Mouse (Mus musculus): ENCODE data around the gene Nell2.
"Not testable (repeated sequence)": the region's sequence is repeated elsewhere in the genome, so short reads cannot be mapped to it uniquely, and the experiment has no call there.

Nell2 gene

GRCm38 (mm10) chr15:95333229-95333628 lies 195.1 kb downstream of the Nell2 start:
- DNase-seq = no peak

- no peak for DNase-seq
Observed at GRCm38 (mm10) chr15:95330926-95331325, 197.4 kb downstream of the Nell2 start.

- DNase-seq = no peak
Observed at GRCm38 (mm10) chr15:95322744-95323143, 205.6 kb downstream of the Nell2 start.

GRCm38 (mm10) chr15:95316626-95317025 lies 211.7 kb downstream of the Nell2 start:
- DNase-seq = no peak

GRCm38 (mm10) chr15:95314808-95315145 lies 213.6 kb downstream of the Nell2 start:
- DNase-seq = no peak

- no peak for DNase-seq
Observed at GRCm38 (mm10) chr15:95314121-95314807, 214.1 kb downstream of the Nell2 start.

GRCm38 (mm10) chr15:95313286-95313685 lies 215.1 kb downstream of the Nell2 start:
- no peak for DNase-seq

- no peak for DNase-seq
Observed at GRCm38 (mm10) chr15:95304102-95304501, 224.3 kb downstream of the Nell2 start.

- DNase-seq = no peak
Observed at GRCm38 (mm10) chr15:95296561-95296960, 231.8 kb downstream of the Nell2 start.

GRCm38 (mm10) chr15:95289047-95289446 lies 239.3 kb downstream of the Nell2 start:
- DNase-seq = no peak

GRCm38 (mm10) chr15:95285199-95285598 lies 243.2 kb downstream of the Nell2 start:
- no peak for DNase-seq

GRCm38 (mm10) chr15:95280986-95281385 lies 247.4 kb downstream of the Nell2 start:
- DNase-seq = no peak

- no peak for DNase-seq
Observed at GRCm38 (mm10) chr15:95278001-95278400, 250.4 kb downstream of the Nell2 start.

GRCm38 (mm10) chr15:95276556-95276955 lies 251.8 kb downstream of the Nell2 start:
- DNase-seq = no peak

GRCm38 (mm10) chr15:95275553-95275952 lies 252.8 kb downstream of the Nell2 start:
- no peak for DNase-seq

GRCm38 (mm10) chr15:95273236-95273635 lies 255.1 kb downstream of the Nell2 start:
- no peak for DNase-seq

GRCm38 (mm10) chr15:95272167-95272566 lies 256.2 kb downstream of the Nell2 start:
- no peak for DNase-seq

GRCm38 (mm10) chr15:95259671-95260450 lies 268.5 kb downstream of the Nell2 start:
- DNase-seq = no peak

GRCm38 (mm10) chr15:95257131-95257530 lies 271.2 kb downstream of the Nell2 start:
- DNase-seq = no peak

GRCm38 (mm10) chr15:95245516-95245915 lies 282.8 kb downstream of the Nell2 start:
- no peak for DNase-seq

- DNase-seq = no peak
Observed at GRCm38 (mm10) chr15:95243876-95244275, 284.5 kb downstream of the Nell2 start.

GRCm38 (mm10) chr15:95241161-95241560 lies 287.2 kb downstream of the Nell2 start:
- DNase-seq = no peak

- not testable (repeated sequence) for DNase-seq
Observed at GRCm38 (mm10) chr15:95237021-95237420, 291.3 kb downstream of the Nell2 start.

GRCm38 (mm10) chr15:95236509-95236908 lies 291.9 kb downstream of the Nell2 start:
- DNase-seq = no peak

- no peak for DNase-seq
Observed at GRCm38 (mm10) chr15:95231171-95231570, 297.2 kb downstream of the Nell2 start.

Data from kidney, adult 18-20 months (tissue).